Mouse (Mus musculus): ENCODE results near the gene Rbm47.

Gene Rbm47

DNA sequence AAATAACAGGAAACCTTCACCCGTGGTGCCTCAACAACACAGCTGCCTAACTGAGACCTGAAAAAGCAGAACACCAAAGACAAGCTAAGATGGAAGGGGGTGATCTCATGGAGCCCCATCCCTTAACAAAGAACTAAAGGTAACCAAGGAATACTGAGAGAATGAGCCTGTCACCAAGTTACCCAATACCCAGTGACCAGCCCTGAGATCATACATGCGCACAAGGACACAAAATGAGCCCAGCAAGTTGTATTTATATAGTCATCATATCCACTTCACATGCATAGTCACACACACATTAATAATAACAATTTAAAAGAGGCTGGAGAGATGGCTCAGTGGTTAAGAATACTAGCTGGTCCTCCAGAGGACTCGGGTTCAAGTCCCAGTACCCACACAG, 44.0 kb downstream of the Rbm47 start:
- CTCF ChIA-PET = interaction anchor here (0.6 kb wide), 1 partner anchor 558 kb away, joined by 10 read pairs; no protein-coding TSS in a partner anchor

DNA sequence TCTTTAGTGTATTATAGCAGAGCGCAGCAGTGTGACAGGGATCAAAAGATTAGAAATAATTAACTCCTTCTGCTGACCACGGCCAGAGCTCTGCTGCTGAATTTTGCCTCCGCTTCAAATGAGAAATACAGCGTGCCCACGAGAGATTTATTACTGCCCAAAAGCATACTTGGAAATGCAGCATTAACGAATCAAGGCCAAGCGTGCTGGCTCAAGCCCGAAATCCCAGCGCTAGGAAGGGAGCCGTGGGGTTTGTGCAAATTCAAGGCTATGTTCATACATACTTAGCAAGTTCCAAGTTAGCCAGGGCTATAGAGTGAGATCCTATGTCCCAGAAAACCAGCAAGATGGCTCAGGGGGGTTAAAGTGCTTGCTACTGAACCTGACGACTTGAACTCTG, 47.5 kb downstream of the Rbm47 start:
- CTCF ChIA-PET = no interaction called here

DNA sequence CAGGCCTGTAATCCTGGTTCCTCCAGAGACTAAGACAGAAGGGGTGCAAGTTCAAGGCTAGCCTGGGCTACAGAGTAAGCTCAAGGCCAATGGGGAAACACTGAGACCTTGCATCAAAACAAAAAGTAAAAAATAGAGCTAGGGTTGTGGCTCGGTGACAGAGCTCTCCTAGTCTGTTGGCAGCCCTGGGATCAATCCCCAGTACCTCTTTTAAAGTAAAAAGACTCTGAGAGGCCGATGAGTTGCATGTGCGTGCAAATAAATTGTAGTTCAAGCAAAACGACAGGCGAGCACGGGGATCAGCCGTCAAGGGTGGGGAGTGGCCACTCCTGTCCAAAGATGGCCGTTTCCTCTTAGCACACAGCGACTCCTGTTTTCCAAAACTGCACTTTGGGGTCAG, 48.0 kb downstream of the Rbm47 start:
- CTCF ChIA-PET = no interaction called here

DNA sequence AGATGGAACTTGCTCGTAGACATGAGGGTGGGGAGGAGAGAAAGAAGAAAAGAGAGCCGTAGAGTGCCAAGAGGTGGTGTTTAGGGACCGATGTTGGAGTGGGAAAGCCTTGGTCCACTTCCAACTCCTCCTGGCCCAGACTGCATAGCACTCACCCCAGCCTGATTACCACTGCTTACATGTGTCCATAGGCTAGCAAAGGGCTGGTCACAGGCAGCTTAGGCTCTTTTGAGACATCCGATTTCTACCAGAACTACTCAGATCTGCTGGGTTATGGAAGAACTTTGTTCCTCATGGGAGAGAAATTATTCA, 48.9 kb downstream of the Rbm47 start:
- CTCF ChIA-PET = no interaction called here

DNA sequence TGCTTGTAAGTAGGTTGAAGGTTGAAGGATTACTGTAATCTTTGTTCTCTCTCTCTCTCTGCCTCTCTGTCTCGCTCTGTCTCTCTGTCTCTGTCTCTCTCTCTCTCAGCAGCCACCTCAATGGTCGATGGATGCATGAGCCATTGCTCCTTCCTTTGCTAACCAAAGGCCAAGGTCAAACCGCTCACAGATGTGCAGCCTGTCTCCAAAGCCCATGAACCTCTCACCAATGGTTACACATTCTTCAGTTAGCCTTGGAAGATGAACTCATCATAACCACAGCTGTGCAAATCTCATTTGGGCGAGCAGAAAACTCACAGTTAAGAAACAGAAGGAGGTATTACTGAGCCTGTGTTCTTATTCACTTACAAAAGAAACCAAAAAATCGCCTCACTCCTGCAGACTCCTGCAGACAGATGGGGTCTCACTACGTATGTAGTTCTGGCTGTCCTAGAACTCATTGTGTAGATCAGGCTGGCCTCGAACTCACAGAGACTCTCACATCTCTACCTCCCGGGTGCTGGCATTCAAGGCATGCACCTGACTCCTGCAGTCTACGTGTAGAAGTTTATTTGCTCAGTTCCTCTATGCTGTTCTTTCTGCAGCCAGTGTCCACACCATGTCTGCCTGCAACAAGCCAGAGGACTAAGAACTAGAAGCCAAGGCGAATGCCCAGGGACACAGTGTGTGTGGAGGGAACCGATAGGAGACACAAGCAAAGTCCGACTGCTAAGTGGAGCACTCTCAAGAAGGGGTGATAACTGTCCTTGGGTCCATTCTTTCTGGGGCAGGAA, 49.4 kb downstream of the Rbm47 start:
- CTCF ChIA-PET = no interaction called here

DNA sequence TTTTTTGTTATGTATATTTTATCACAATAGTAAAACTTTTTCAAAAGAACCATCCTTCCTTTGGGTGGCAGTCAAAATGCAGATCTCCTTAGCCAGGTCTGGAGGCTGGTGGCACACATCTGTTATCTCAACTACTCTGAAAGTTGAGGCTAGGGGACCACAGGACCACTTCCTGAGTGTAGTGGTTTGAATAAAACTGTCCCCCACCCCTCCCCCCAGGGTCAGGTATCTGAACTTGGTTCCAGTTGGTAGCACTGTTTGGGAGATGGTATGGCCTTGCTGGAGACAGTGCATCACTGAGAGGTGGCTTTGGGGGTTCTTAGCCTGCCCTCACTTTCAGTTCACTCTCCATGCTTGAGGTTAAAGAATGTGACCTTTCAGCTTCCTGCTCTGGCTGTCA, 51.7 kb downstream of the Rbm47 start:
- CTCF ChIA-PET = no interaction called here

DNA sequence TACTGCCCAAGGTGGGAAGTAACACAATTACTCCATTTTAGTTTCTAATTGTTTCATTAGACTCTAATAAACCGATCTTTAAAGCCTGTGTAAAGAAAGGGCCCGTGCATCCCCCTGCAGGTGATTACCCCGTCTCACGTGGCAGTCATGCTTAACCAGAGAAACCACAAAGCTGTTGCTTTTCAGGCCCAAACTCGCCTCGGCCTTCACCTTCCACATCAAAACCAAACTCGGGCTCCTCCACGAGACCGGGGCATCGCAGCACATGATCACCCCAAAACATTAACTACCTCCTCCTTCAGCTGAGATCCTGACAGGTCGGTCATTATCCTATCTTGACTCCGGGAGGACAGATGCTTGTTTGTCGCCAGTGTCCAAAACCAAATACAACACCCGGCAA, 58.2 kb downstream of the Rbm47 start:
- CTCF ChIA-PET = interaction anchor here (0.6 kb wide), 1 partner anchor 24 kb away, joined by 36 read pairs; no protein-coding TSS in a partner anchor

DNA sequence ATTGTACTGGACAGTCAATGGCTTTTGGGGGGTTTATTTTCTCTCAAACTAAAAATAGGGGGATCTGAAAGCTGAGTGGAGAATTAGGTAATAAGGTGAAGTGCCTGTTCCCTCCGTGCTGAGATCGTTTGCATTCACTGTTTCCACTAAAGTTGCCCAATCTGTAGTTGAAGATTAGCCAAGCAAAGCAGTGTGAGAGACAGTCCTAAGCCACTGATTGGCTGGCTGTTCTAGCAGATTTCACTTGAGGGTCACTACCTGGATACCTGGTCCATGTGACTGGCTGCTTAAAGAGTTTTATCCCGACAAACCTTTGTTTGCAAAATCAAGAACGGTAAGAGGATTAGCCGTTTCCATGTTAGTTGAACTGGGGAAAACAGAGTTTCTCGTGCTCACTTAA, 58.7 kb downstream of the Rbm47 start:
- CTCF ChIA-PET = no interaction called here

DNA sequence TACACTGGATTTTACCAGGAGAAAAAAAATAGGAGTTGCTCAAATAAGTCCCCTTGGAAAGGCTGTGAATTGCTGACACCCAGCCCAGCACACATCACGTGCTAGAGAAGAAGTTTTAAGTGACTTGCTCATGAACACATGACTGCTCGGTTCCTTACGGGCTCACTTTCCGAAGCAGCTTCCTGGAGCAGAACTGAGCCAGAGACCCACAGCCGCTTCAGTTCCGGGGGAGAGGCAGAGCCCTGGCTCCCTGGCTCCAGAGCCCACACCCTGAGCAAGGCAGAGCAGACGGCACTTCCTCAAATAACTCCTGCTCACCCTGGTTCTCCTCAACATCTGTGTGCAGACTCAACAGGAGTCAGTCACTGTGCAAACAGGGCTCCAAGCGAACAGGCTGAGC, 60.9 kb downstream of the Rbm47 start:
- CTCF ChIA-PET = no interaction called here

DNA sequence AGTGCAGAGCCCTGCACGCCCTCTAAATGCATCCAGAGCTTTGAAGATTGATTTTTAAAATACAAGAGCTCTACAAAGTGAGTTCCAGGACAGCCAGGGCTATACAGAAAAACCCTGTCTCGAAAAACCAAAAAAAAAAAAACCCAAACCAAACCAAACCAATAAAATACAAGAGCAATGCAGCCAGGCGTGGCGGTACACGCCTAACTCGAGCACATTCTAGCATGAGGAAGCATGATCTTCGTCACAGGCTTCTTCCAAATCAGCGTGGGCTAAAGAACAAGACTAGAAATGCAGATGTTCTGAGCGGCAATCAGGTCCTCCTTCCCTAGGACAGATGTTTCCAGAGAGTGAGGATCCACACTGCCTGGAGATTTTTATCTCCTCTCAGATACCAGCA, 66.5 kb downstream of the Rbm47 start:
- CTCF ChIA-PET = no interaction called here

DNA sequence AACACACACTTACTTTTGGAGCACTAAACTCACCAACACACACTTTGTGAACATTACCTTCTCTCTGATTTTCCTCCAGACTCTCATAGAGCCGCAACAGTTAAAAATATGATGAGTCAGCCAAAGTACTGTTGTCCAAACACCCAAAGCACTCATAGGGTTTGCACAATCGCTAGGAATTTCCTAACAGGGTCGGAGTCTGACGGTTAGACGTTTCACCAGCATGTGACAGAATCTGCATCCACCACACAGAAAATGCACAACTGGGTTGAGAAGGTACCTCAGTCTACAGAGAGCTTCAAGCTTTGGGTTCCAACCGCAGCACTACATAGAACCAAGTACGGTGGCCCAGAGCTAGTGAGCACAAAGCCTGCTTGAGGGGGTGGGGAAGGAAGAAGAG, 67.0 kb downstream of the Rbm47 start:
- CTCF ChIA-PET = no interaction called here

DNA sequence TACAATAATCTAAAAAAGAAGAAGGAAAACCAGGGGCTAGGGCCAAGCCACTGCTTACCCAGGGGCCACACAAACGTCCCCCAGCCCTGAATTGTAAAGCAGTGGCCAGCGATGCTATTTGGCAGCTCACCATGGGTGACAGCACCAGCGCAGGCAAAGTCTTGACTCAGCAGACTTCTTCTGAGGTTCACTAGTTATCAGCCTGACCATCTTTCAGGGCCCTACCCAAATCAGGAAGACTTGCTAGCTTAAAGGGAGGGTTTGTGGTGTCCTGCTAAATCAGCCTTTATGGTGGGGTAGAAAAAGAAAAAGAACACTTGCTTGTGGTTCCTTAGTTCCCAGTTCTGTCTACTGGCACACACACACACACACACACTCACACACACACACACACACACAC, 67.6 kb downstream of the Rbm47 start:
- CTCF ChIA-PET = interaction anchor here (0.8 kb wide), 1 partner anchor 72 kb away, joined by 10 read pairs; no protein-coding TSS in a partner anchor

DNA sequence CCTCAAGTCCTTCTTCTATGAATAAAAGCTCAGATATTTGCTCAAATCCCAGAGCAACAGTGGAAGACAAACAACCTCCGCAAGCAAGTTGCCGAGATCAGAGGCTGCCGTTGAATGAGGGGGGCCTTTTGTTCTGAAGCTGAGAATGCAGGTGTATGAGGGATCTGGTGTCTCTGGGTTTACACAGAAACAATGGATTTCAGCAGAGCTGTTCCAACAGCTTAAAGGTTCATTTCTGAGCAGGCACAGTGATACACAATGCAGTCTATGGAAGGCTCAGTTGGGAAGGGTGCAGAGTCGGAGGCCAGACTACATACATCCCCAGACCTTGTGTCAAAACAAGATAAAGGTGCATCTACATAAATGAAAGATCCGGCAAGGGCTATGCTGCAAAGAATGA, 69.5 kb downstream of the Rbm47 start:
- CTCF ChIA-PET = no interaction called here

DNA sequence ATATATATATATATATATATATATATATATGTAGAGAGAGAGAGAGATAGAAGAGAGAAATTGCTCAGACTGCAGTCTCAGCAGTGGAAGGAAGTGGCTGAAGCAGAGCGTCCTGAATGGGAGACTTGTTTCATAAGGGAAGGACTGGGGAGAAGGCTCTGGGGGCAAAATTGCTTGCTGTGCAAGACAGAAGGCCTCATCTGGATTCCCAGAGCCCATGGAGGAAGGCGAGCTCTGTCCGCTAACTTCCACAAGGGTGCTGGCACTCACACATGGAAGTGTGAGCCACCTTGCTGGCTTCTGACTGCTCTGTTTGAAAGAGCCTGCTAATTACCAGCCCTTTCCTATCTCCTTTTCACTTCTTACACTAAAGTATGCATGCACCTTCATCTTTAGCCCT, 70.1 kb downstream of the Rbm47 start:
- CTCF ChIA-PET = no interaction called here

DNA sequence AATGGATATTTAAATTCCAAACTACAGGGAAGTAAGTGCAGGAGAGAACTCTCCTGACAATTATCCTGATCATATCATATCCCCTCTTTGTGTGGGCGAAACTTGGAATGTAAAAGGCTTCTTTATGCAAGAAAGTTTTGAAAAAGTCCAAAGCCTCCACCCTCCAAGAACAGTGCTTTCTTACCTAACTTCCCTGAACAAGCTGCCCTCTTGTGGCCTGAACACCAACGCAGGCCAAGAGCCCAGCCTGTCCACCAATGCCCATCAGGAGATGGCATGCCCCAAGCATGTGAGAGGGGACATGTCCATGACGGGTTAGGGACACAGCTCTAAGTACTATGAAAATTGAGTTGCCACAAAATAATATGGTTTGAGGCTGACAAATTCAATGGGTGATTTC, 71.3 kb downstream of the Rbm47 start:
- CTCF ChIA-PET = interaction anchor here (0.6 kb wide), 1 partner anchor 240 kb away, joined by 7 read pairs; no protein-coding TSS in a partner anchor

DNA sequence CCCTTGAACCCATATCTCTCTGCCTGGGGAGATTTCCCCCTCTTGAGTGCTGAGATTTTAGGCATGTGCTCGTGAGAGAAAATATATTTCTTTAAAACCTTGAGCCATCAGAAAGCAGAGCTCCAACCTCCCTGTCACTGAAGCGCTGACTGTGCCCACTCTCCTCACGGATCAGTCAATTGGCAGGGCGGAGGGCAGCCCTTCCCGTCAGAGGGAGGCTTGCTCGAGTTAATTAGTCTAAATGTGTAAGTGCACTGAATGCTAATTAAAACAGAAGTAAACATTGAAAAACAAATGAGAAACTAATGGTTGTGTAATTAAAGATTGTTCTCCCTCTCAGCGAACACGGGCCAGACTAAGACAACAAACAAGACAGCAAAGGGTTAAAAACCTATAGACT, 72.6 kb downstream of the Rbm47 start:
- CTCF ChIA-PET = no interaction called here

DNA sequence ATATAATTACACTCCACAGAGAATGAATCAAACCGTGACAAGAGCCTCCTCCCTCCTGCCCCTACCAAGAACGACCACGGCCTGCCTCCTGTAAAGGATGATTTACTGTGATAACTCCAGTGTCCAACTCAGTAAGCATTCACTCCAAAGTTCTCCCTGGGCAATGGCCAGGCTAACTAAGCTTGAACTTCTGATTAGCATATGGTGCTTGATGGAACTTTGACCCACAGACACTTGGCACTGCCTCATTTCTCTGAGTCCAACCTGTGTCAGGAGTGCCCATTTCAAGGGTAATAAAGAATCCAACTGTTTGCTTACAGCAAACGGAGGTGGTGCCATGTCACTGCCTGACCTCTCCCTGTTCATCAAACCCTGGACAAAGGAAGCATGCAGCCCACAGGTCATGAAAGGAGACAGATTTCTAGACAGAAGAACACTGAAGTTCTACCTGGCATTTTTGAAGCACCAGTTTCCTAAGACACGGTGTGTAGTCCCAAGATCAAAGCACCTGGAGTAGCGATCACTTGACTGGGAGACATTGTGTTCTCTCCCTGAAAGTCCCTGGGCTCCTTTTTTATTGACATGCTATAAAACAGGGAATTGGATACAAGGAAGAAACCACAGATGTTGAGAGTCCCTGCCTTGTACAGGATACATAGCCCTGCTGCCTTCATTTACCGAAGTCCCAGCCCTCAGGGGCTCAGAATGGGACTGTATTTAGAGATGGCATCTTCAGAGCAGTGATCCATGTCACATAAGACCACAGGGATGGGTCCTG, 74.6 kb downstream of the Rbm47 start:
- CTCF ChIA-PET = interaction anchor here (0.6 kb wide), 1 partner anchor 558 kb away, joined by 7 read pairs; no protein-coding TSS in a partner anchor

DNA sequence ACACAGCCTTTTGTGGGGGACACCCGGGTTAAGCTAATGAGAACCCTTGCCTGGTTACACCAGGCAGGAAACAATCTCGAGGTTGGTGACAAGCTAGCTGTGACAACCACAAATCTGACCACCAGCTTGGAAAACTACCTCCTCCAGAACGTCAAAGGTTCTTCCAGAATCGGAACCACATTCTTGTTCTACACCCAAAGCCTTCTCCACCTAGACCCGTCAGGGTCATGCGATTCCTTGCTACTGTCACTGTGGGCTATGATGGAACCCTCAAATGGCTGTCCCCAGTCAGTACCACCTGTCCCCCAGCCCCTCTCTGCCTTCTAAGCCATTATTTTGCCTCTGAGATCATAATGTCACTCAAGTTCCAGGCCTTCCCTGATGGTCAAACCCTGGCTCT, 76.8 kb downstream of the Rbm47 start:
- CTCF ChIA-PET = no interaction called here

DNA sequence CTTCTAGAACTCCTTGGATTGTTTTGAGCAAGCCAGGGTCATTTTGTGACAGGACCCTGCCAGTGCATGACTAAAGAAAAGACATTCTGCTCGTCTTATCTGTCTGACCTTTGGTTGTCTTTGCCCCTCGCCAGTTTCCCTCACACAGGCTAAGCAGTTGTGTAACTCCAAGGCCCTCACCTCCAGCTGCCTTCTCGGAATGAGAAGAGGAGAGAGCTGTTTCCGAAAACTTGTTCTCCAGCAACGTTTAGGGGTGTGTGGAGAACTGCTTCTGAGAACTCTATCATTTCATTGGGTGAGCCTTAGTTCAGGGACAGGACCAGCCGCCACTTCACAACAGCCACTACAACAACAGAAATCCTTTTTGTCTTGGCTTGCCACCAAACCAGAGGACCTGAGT, 77.8 kb downstream of the Rbm47 start:
- CTCF ChIA-PET = no interaction called here

DNA sequence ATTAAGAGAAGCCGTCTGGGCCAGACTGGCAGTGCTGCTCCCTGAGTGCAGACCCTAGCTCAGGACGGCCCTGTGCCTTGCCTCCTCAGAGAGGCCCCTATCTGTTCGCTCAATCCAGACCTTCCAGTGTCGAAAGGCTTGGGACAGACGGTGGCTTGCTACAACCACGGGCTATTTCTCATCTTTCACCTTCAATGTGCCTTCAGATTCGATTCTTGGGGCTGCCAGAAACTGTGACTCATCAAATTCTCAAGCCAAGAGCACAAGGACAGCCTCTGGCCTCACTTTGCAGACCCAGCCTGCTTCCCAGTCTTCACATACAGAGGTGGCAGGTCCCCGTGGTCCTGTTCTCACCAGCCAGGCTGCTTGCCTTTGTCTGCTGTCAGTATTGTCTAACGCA, 82.9 kb downstream of the Rbm47 start:
- CTCF ChIA-PET = no interaction called here

DNA sequence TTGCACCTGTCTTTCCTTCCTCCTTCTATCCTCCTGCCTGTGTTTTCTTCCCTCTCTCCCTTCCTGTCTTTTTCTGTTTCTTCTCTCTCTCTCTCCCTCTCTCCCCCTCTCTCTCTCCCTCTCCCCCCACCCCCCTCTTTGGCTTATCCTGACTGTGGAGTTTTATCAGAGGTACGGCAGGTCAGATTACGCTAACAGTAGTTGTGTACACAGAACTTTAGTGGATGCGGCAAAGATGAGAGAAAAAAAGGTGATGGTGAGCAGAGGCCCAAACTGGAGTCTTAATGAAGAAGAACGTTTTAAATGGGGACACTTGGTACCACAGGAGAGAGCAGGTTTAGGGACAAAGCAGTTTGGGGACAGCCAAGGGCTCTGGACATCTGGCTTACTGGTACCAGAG, 83.3 kb downstream of the Rbm47 start:
- CTCF ChIA-PET = no interaction called here

DNA sequence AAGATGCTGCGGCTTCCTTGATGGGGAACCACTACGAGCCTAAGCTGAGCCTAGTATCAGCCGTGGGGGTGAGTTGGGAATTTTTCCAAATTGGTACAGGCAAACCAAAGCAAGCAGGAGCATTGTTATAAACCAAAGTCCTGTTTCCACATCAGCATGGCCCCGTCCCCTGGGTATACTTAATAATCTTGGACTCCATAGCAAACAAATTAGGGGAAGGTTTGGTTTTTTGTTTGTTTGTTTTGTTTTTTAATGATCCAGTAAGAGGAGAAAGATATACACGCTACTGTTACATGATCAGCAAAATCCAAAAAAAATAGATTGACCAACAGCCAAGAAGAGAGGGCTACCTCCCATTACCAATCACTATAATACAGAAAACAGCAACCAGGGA, 84.0 kb downstream of the Rbm47 start:
- CTCF ChIA-PET = no interaction called here

DNA sequence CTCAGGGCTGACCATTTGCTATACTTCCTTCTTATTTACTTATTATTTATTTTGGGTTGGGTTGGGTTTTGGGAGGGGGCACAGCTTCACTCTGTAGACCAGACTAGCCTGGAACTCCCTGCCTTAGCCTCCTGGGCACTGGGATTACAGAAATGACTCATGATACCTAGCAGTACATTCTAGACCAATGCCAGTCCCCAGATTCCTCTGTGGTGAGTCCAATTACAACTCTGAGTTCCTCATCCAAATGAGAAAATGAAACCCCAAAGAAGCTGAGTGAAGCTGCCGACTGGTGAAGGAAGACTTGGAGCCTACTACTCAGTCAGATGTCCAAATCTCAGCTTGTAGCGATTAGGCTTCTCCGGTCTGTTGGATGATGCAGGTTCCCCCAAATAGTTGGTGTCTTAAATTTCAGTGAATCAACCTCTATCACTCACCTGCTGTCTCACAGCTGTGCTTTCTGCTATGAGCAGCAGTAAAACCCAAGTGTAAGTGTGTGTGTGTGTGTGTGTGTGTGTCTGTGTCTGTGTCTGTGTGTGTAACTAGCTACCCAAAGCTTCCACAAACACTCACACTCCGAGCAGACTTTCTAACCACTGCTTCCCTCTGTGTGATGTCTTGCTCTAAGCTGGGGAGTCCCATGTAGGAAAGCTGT, 84.5 kb downstream of the Rbm47 start:
- CTCF ChIA-PET = no interaction called here

Data from spleen, embryonic (tissue).